Mouse (Mus musculus): ENCODE data around the gene Lamc2.

Gene Lamc2

GRCm38 (mm10) chr1:153174801-153175200 is 11.4 kb downstream of the Lamc2 start:
- DNase-seq: peak; percentile 71 to 87

GRCm38 (mm10) chr1:153173276-153173675 is 13.0 kb downstream of the Lamc2 start:
- DNase-seq: peak; percentile 54 to 59

GRCm38 (mm10) chr1:153172291-153172731 is 13.9 kb downstream of the Lamc2 start:
- no peak for DNase-seq

GRCm38 (mm10) chr1:153171011-153171410 is 15.2 kb downstream of the Lamc2 start:
- DNase-seq: no peak

GRCm38 (mm10) chr1:153168293-153168692 is 18.0 kb downstream of the Lamc2 start:
- DNase-seq: no peak

- no peak for DNase-seq
Observed at GRCm38 (mm10) chr1:153163831-153164230, 22.4 kb downstream of the Lamc2 start.

GRCm38 (mm10) chr1:153159137-153159536 is 27.1 kb downstream of the Lamc2 start:
- DNase-seq: no peak

GRCm38 (mm10) chr1:153157021-153157623 is 29.1 kb downstream of the Lamc2 start:
- DNase-seq: peak; percentile 27 to 50

- no peak for DNase-seq
Observed at GRCm38 (mm10) chr1:153155364-153155763, 30.9 kb downstream of the Lamc2 start.

- DNase-seq: peak in 1 of 2 experiments; percentile 40
Observed at GRCm38 (mm10) chr1:153153619-153154137, 32.6 kb downstream of the Lamc2 start.

GRCm38 (mm10) chr1:153152594-153152993 is 33.7 kb downstream of the Lamc2 start:
- DNase-seq: peak; percentile 32 to 48

- no peak for DNase-seq
Observed at GRCm38 (mm10) chr1:153145791-153146190, 40.5 kb downstream of the Lamc2 start.

- no peak for DNase-seq
Observed at GRCm38 (mm10) chr1:153144021-153144420, 42.2 kb downstream of the Lamc2 start.

- DNase-seq: peak in 1 of 2 experiments; percentile 24
Observed at GRCm38 (mm10) chr1:153140747-153141228, 45.5 kb downstream of the Lamc2 start.

GRCm38 (mm10) chr1:153140265-153140664 is 46.0 kb downstream of the Lamc2 start:
- no peak for DNase-seq

GRCm38 (mm10) chr1:153139635-153140034 is 46.6 kb downstream of the Lamc2 start:
- DNase-seq: no peak

GRCm38 (mm10) chr1:153138486-153138885 is 47.8 kb downstream of the Lamc2 start:
- no peak for DNase-seq

GRCm38 (mm10) chr1:153136647-153137046 is 49.6 kb downstream of the Lamc2 start:
- peak in 1 of 2 experiments; percentile 60 for DNase-seq

- DNase-seq: no peak
Observed at GRCm38 (mm10) chr1:153133865-153134781, 52.1 kb downstream of the Lamc2 start.

GRCm38 (mm10) chr1:153129992-153130713 is 56.1 kb downstream of the Lamc2 start:
- no peak for DNase-seq

- no peak for DNase-seq
Observed at GRCm38 (mm10) chr1:153128780-153129179, 57.5 kb downstream of the Lamc2 start.

- DNase-seq: no peak
Observed at GRCm38 (mm10) chr1:153127622-153128021, 58.6 kb downstream of the Lamc2 start.
